Mouse (Mus musculus): ENCODE data around the gene Fgfr2.

Fgfr2 gene

GRCm38 (mm10) chr7:130578607-130579006 is 2544.5 kb downstream of the Fgfr2 start:
- no peak for DNase-seq (ENCODE audit: low spot score)

GRCm38 (mm10) chr7:130578066-130578465 is 2545.1 kb downstream of the Fgfr2 start:
- DNase-seq (ENCODE audit: low spot score), result no peak

- DNase-seq (ENCODE audit: low spot score), result no peak
Observed at GRCm38 (mm10) chr7:130577388-130578003, 2545.7 kb downstream of the Fgfr2 start, which contains the start of gene Tacc2. Gene Tacc2 (plus strand): TSS chr7:130577438.

GRCm38 (mm10) chr7:130576981-130577380 is 2546.2 kb downstream of the Fgfr2 start:
- DNase-seq (ENCODE audit: low spot score), result peak; percentile 56

GRCm38 (mm10) chr7:130574211-130574991 is 2548.7 kb downstream of the Fgfr2 start:
- peak; percentile 63 for DNase-seq (ENCODE audit: low spot score)

- no peak for DNase-seq (ENCODE audit: low spot score)
Observed at GRCm38 (mm10) chr7:130573746-130574145, 2549.4 kb downstream of the Fgfr2 start.

GRCm38 (mm10) chr7:130572821-130573220 is 2550.3 kb downstream of the Fgfr2 start, which contains the start of gene Nsmce4a:
Gene Nsmce4a (minus strand): TSS chr7:130573118.
- DNase-seq (ENCODE audit: low spot score), result no peak

GRCm38 (mm10) chr7:130570472-130570871 is 2552.7 kb downstream of the Fgfr2 start:
- DNase-seq (ENCODE audit: low spot score), result no peak

- no peak for DNase-seq (ENCODE audit: low spot score)
Observed at GRCm38 (mm10) chr7:130568783-130569436, 2554.2 kb downstream of the Fgfr2 start.

GRCm38 (mm10) chr7:130564596-130564995 is 2558.6 kb downstream of the Fgfr2 start:
- no peak for DNase-seq (ENCODE audit: low spot score)

GRCm38 (mm10) chr7:130563880-130564279 is 2559.3 kb downstream of the Fgfr2 start:
- DNase-seq (ENCODE audit: low spot score), result no peak

- no peak for DNase-seq (ENCODE audit: low spot score)
Observed at GRCm38 (mm10) chr7:130563276-130563675, 2559.9 kb downstream of the Fgfr2 start.

- DNase-seq (ENCODE audit: low spot score), result no peak
Observed at GRCm38 (mm10) chr7:130560933-130561332, 2562.2 kb downstream of the Fgfr2 start.

- no peak for DNase-seq (ENCODE audit: low spot score)
Observed at GRCm38 (mm10) chr7:130558592-130558991, 2564.6 kb downstream of the Fgfr2 start.

- no peak for DNase-seq (ENCODE audit: low spot score)
Observed at GRCm38 (mm10) chr7:130555597-130555996, 2567.6 kb downstream of the Fgfr2 start.

- no peak for DNase-seq (ENCODE audit: low spot score)
Observed at GRCm38 (mm10) chr7:130553321-130553720, 2569.8 kb downstream of the Fgfr2 start.

GRCm38 (mm10) chr7:130552780-130553179 is 2570.4 kb downstream of the Fgfr2 start:
- peak; percentile 31 for DNase-seq (ENCODE audit: low spot score)

GRCm38 (mm10) chr7:130547635-130548175 is 2575.4 kb downstream of the Fgfr2 start:
- no peak for DNase-seq (ENCODE audit: low spot score)

- DNase-seq (ENCODE audit: low spot score), result peak; percentile 93
Observed at GRCm38 (mm10) chr7:130546791-130547484, 2576.2 kb downstream of the Fgfr2 start.

GRCm38 (mm10) chr7:130546421-130546790 is 2576.7 kb downstream of the Fgfr2 start:
- DNase-seq (ENCODE audit: low spot score), result no peak

- DNase-seq (ENCODE audit: low spot score), result no peak
Observed at GRCm38 (mm10) chr7:130545893-130546292, 2577.3 kb downstream of the Fgfr2 start.

GRCm38 (mm10) chr7:130545401-130545800 is 2577.7 kb downstream of the Fgfr2 start:
- no peak for DNase-seq (ENCODE audit: low spot score)

Measured in lung, postnatal 25 days (tissue).